13 mouse cellular contexts compared by ENCODE assay signal in genomic region chr4:109411377-109411967, GRCm38 (mm10). TPM values are rescaled to one million over a fixed set of nuclear protein-coding genes. Genes with fewer than 3 reads are reported as not detected.
A peak's percentile ranks its signal among the peaks of the same experiment; 100 is the strongest.
DNase-seq lines count a peak whose midpoint lies in the region; ATAC-seq and TF ChIP-seq lines count a peak whose summit lies in the region.
"Had no signal": no experiment of that assay in that cellular context is flagged by ENCODE, and none has a peak within 500 bp of the region (broad histone marks: within the 10 kb centered on the region; RNA-seq: fewer than 3 reads in every experiment).

No protein-coding gene starts in this region.

- no peak overlapping the region for H3K4me2 ChIP-seq in hindbrain, embryonic 11.5 days (replicated peaks; ENCODE audit: low read depth, low read length)
- no peak overlapping the region for H3K4me2 ChIP-seq in hindbrain, postnatal 0 days (ENCODE audit: low read depth, low read length)
- peak overlapping the region; percentile 89 for H3K4me2 ChIP-seq in liver, embryonic 13.5 days
- H3K4me2 ChIP-seq: forebrain, embryonic 12.5 days had no signal

- H3K9me3 ChIP-seq in hindbrain, embryonic 11.5 days (ENCODE audit: control insufficient read depth, low read length) = no peaks in the 10 kb centered on the region
- H3K9me3 ChIP-seq in hindbrain, postnatal 0 days (ENCODE audit: low read length) = no peaks in the 10 kb centered on the region
- H3K9me3 ChIP-seq in MEL (replicated peaks; ENCODE audit: insufficient read depth, low read length) = no peaks in the 10 kb centered on the region
- no peaks in the 10 kb centered on the region for H3K9me3 ChIP-seq in liver, embryonic 13.5 days (replicated peaks)
- H3K9me3 ChIP-seq: embryonic facial prominence, embryonic 10.5 days; forebrain, embryonic 12.5 days had no signal

- H3K4me3 ChIP-seq in hindbrain, embryonic 11.5 days (ENCODE audit: low read depth, low read length) = no peak overlapping the region
- H3K4me3 ChIP-seq in hindbrain, postnatal 0 days (ENCODE audit: low read length) = no peak overlapping the region
- H3K4me3 ChIP-seq in MEL (ENCODE audit: control insufficient read depth in 1 of 2, insufficient read depth in 1 of 2, low read depth in 2 of 2, low read length in 2 of 2) = no peak overlapping the region
- H3K4me3 ChIP-seq in liver, embryonic 13.5 days (replicated peaks) = peak overlapping the region; percentile 43
- H3K4me3 ChIP-seq: embryonic facial prominence, embryonic 10.5 days; forebrain, embryonic 12.5 days had no signal

- no peak for TF ChIP-seq EP300 in MEL (IDR thresholded peaks at IDR 0.05; ENCODE audit: low read depth in 1 of 2, low read length in 2 of 2)

- H3K79me2 ChIP-seq in MEL (ENCODE audit: control insufficient read depth, insufficient read depth, low read length, poor library complexity) = no peaks in the 10 kb centered on the region; the same call in 1 of the 2 replicates

- DNase-seq in hindbrain, embryonic 11.5 days (ENCODE audit: low spot score) = no peak
- no peak for DNase-seq in hindbrain, postnatal 0 days (ENCODE audit: low spot score)
- peak; percentile 33 for DNase-seq in MEL (ENCODE audit: low read depth, low spot score)
- peak; percentile 66 for DNase-seq in c-Kit-negative CD71-positive TER-119-positive erythroid progenitor cells, embryonic 14.5 days (ENCODE audit: low read depth, low spot score)
- peak; percentile 51 for DNase-seq in liver, embryonic 13.5 days
- DNase-seq in cerebellum, postnatal 4 days (ENCODE audit: low spot score in 2 of 2) = no peak
- DNase-seq in T-cell, adult 2 months (ENCODE audit: low spot score) = no peak
- DNase-seq: cerebellum, adult 9-11 months; heart, adult 18-20 months; kidney, postnatal 10 days had no signal

- TF ChIP-seq CTCF in hindbrain, postnatal 0 days (IDR thresholded peaks at IDR 0.05; ENCODE audit: low read depth) = no peak
- TF ChIP-seq CTCF in MEL (IDR thresholded peaks at IDR 0.05 in 2 of 3, conservative IDR thresholded peaks at IDR 0.05 in 1 of 3; ENCODE audit: control insufficient read depth in 1 of 3, insufficient read depth in 1 of 3, low read depth in 2 of 3, low read length in 3 of 3, poor library complexity in 1 of 3, severe bottlenecking in 1 of 3) = no peak

- no peaks in the 10 kb centered on the region; the same call in 1 of the 2 replicates for H3K4me1 ChIP-seq in hindbrain, embryonic 11.5 days (replicated peaks; ENCODE audit: control insufficient read depth, insufficient read depth, low read length)
- H3K4me1 ChIP-seq in hindbrain, postnatal 0 days (ENCODE audit: insufficient read depth, low read length) = 0 out of 2 replicates have a peak, but pooled peaks cover 3% of the 10 kb centered on the region
- peaks cover 0 to 27% of the 10 kb centered on the region in 2 experiments; a peak in 3 of 4 replicates for H3K4me1 ChIP-seq in MEL (ENCODE audit: control insufficient read depth in 1 of 2, insufficient read depth in 2 of 2, low read length in 2 of 2)
- H3K4me1 ChIP-seq in liver, embryonic 13.5 days (replicated peaks) = peaks cover 80% of the 10 kb centered on the region

- no peak for ATAC-seq in hindbrain, embryonic 11.5 days (ENCODE audit: low FRiP score)
- no peak for ATAC-seq in hindbrain, postnatal 0 days
- peak; percentile 55 for ATAC-seq in liver, embryonic 13.5 days (ENCODE audit: low read depth)

- H3K27me3 ChIP-seq in hindbrain, embryonic 11.5 days (ENCODE audit: control insufficient read depth, insufficient read depth, low read length) = 0 out of 2 replicates have a peak, but pooled peaks cover 2% of the 10 kb centered on the region
- H3K27me3 ChIP-seq in hindbrain, postnatal 0 days (ENCODE audit: insufficient read depth, low read length) = no peaks in the 10 kb centered on the region
- H3K27me3 ChIP-seq in MEL (ENCODE audit: control insufficient read depth in 1 of 2, insufficient read depth in 2 of 2, low read length in 2 of 2) = no peaks in the 10 kb centered on the region
- no peaks in the 10 kb centered on the region for H3K27me3 ChIP-seq in liver, embryonic 13.5 days

- no peak for TF ChIP-seq POLR2A in MEL (IDR thresholded peaks at IDR 0.05; ENCODE audit: control insufficient read depth in 1 of 2, insufficient read depth in 1 of 2, low read depth in 1 of 2, low read length in 2 of 2, poor library complexity in 1 of 2)

- no peak for TF ChIP-seq RAD21 in MEL (IDR thresholded peaks at IDR 0.05; ENCODE audit: low read depth, low read length)

- H3K36me3 ChIP-seq in hindbrain, embryonic 11.5 days (ENCODE audit: control insufficient read depth, insufficient read depth, low read length) = no peaks in the 10 kb centered on the region
- no peaks in the 10 kb centered on the region for H3K36me3 ChIP-seq in hindbrain, postnatal 0 days (ENCODE audit: insufficient read depth, low read length)
- H3K36me3 ChIP-seq in MEL (ENCODE audit: control insufficient read depth in 1 of 2, insufficient read depth in 2 of 2, low read length in 2 of 2) = peaks cover 0 to 22% of the 10 kb centered on the region in 2 experiments; a peak in 2 of 4 replicates
- H3K36me3 ChIP-seq in liver, embryonic 13.5 days = no peaks in the 10 kb centered on the region
- H3K36me3 ChIP-seq: embryonic facial prominence, embryonic 10.5 days; forebrain, embryonic 12.5 days had no signal

- H3K27ac ChIP-seq in hindbrain, embryonic 11.5 days (ENCODE audit: low read depth, low read length) = peak overlapping the region; percentile 14; the same call in 1 of the 2 replicates
- no peak overlapping the region for H3K27ac ChIP-seq in hindbrain, postnatal 0 days
- H3K27ac ChIP-seq in MEL (ENCODE audit: control insufficient read depth, low read depth, low read length) = peak overlapping the region; percentile 50
- peak overlapping the region; percentile 98 for H3K27ac ChIP-seq in liver, embryonic 13.5 days
- H3K27ac ChIP-seq: forebrain, embryonic 12.5 days; macrophage had no signal

- H3K9ac ChIP-seq in hindbrain, embryonic 11.5 days (ENCODE audit: low read depth, low read length) = no peak overlapping the region
- no peak overlapping the region for H3K9ac ChIP-seq in hindbrain, postnatal 0 days (replicated peaks; ENCODE audit: low read length)
- H3K9ac ChIP-seq in MEL (ENCODE audit: control insufficient read depth, low read depth, low read length, poor library complexity, severe bottlenecking) = peak overlapping the region; percentile 10; the same call in 1 of the 2 replicates
- peak overlapping the region; percentile 75 for H3K9ac ChIP-seq in liver, embryonic 13.5 days
- H3K9ac ChIP-seq: forebrain, embryonic 12.5 days had no signal

- 87% methylated on average over 6 of the region's 6 CpGs for WGBS in hindbrain, embryonic 11.5 days
- WGBS in hindbrain, postnatal 0 days = 87% methylated on average over 6 of the region's 6 CpGs
- WGBS in liver, embryonic 13.5 days (ENCODE audit: insufficient replicate concordance) = 16% methylated on average over 6 of the region's 6 CpGs

TF ChIP-seq in MEL, 35 proteins besides CTCF, POLR2A, EP300 and RAD21:
- no peak for TF ChIP-seq CHD1 (IDR thresholded peaks at IDR 0.05; ENCODE audit: low read depth, low read length)
- TF ChIP-seq BHLHE40 (IDR thresholded peaks at IDR 0.05; ENCODE audit: borderline replicate concordance, low read depth, low read length) = no peak
- TF ChIP-seq ZC3H11A (IDR thresholded peaks at IDR 0.05; ENCODE audit: low read depth, low read length) = no peak
- TF ChIP-seq JUND (IDR thresholded peaks at IDR 0.05; ENCODE audit: low read depth, low read length) = no peak
- TF ChIP-seq RCOR1 (IDR thresholded peaks at IDR 0.05; ENCODE audit: low read depth, low read length) = no peak
TF ChIP-seq in MEL: peak in this region for 0.

RNA-seq across cellular contexts. Expression of gene Ttc39a, which starts 5.0 kb away (rescaled TPM):
- polyA plus RNA-seq in hindbrain, embryonic 11.5 days (2014; fragmentation: Nextera tagmentation; extraction: Ambion mirVana) = 2.3 and 2.5 TPM in 2 replicates
- total RNA-seq in hindbrain, postnatal 0 days (2014; rRNA removed) = 4.0 and 6.8 TPM in 2 replicates
- polyA plus RNA-seq in hindbrain, postnatal 0 days (2015; fragmentation: Nextera tagmentation; extraction: Ambion mirVana) = 5.3 and 6.4 TPM in 2 replicates
- 1.8 and 2.8 TPM in 2 replicates for total RNA-seq in MEL (2012; rRNA removed)
- polyA plus RNA-seq in MEL (2012; ENCODE audit: insufficient read depth in 1 of 2, insufficient read length in 2 of 2, low read depth in 1 of 2, low replicate concordance in 2 of 2, missing spikeins in 1 of 2) = 1 to 10 TPM in 1 of 2 experiments, not detected in 1; 4.2 TPM
- polyA plus RNA-seq in liver, embryonic 13.5 days (2015; fragmentation: Nextera tagmentation; extraction: Ambion mirVana) = 14.2 and 14.7 TPM in 2 replicates

Comparison
In these comparisons a context has a peak if more than half of its experiments do, and no peak if none do; other contexts are left out.
1. DNase-seq: peak in MEL (single experiment), c-Kit-negative CD71-positive TER-119-positive erythroid progenitor cells, embryonic 14.5 days (single experiment) and liver, embryonic 13.5 days (single experiment); none in hindbrain, embryonic 11.5 days (single experiment), hindbrain, postnatal 0 days (single experiment), cerebellum, postnatal 4 days (0 of 2) and T-cell, adult 2 months (single experiment).
2. H3K9ac ChIP-seq: peak in MEL (single experiment) and liver, embryonic 13.5 days (single experiment); none in hindbrain, embryonic 11.5 days (single experiment) and hindbrain, postnatal 0 days (single experiment).